Mouse (Mus musculus) heart, adult 9 months (tissue): ENCODE results near the gene Rasgrf2.

ENCODE experiments used
- DNase-seq, 2 experiments: peaks; one replicate each; pipeline ENCODE4 v3.0.0; 2022; ENCODE audit warnings: low spot score in 2 of 2

The Rasgrf2 gene

GRCm38 (mm10) chr13:91955175-91955574, 176.3 kb downstream of the Rasgrf2 start:
- DNase-seq = no peak

DNA sequence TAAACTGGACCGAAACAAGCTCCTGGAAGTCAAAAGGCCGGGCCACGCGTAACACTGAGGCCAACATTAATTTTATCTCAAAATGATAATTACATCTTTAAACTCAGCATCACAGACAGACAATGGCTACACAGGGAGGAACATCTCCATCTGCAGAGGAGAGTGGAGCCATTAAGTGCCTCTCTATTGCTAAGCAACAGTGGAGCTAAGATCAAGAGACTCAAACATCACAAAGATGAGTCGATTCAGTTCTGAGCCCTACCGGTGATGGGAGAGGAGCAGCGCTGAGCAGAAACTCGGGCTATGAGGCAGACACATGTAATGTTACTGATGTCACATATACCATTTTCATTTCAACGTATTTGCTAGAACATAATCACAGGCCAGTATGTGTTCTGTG, 191.3 kb downstream of the Rasgrf2 start:
- no peak for DNase-seq

DNA sequence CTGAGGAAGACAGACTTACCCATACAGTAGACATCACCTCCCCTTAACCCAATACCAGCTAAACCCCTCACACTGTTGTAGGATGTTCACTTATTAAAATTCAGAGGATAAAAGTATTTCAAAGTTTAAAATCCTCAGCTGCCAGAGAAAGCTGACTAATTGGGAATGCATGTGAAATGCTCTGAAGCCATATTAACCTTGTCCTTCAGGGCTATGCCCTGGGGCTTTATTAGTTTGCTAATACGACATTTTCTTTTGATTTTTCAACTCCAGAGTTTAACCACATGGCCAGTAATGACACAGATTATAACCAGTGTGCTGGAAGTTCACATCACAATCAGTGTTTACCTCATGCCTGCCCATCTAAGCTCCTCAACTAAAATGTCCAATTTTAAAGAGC, 192.6 kb downstream of the Rasgrf2 start:
- DNase-seq = no peak

DNA sequence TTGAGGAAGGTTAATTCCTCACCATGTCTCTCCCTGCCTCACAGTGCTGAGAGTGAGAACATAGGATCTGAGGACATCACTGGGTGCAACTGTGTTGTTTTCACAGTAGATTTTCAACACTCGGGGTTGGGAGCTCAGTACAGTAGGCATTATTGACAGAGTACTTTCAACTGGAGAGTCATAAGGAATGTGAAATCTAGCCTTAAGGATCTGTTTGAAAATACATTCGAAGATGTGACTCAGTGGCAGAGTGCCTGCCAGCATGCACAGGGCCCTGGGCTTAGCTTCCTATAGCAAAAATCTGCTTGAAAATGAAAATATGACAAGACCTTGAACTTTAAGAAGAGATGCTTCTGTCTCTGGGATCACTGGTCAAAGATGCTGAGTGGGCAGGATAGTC, 194.2 kb downstream of the Rasgrf2 start:
- no peak for DNase-seq

DNA sequence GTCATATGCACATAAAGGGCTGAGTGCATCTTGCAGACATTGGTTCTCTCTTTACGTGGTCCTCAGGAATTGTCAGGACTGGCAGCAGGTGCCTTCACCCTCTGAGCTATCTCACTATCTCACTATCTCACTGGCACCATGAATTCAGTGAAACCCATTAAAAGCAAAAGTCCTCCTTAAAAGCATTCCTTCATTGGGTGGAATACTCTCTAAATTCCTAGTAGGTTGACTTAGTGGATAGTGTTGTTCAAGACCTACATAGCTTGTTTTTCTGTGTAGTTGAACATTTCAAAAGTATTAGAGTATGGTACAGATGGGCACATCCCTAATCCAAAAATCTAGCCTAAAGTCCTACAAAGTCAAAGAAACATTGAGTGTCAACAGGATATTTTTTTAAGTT, 199.3 kb downstream of the Rasgrf2 start:
- DNase-seq = no peak

- no peak for DNase-seq
Measured at GRCm38 (mm10) chr13:91929943-91930726, 201.3 kb downstream of the Rasgrf2 start.

DNA sequence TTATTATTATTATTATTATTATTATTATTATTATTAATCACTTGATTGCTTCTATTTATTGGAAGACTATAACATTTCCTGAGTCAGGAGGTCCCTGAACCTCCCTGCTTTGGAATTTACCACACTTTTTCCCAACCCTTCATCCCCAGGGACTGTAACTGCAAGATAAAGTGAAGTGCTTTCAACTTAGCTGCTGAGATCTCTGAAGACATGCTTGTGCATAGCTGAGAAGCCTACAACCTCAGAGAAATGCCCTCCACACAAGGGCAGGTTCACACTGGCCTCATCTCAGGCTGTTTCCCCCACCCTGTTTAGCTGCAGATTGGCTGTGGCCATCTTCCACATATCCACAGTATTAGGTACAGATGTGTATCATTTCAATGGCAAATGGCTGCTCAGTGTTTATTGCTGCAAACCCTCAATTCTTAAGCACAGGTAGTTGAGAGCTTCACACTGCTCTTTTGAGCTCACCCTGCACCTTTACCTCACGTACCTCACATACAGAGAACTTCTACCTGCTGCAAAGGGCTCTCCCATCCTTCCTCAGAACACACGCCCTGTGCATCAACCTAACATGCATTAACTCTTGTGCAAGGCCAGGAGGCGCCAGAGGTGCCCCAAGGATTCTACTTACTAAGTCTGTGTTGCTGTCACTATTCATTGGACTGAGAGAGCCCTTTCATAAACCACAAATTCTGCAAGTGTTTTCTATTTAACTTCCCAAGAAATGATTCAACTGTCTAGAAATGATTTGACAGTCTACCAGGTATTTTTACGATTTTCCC, 202.7 kb downstream of the Rasgrf2 start:
- DNase-seq = no peak

DNA sequence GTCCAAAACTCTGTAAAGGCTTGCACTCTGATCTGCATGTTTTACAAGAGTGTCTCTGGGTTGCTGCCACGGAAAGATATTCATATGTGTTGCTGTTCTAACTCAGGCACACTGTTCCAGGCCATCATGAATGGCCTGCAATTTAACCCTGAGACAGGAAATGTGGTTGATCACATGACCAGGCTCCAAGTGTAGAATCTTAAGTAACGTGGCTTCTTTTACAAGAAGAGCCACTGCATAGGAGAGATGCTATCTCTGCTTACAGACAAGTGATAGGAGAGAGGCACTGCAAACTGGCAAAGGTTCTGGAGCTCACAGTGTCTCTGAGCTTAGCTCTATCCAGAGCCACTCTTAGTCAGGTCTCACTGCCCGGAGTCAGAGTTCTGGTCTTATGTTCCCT, 210.4 kb downstream of the Rasgrf2 start:
- no peak for DNase-seq

DNA sequence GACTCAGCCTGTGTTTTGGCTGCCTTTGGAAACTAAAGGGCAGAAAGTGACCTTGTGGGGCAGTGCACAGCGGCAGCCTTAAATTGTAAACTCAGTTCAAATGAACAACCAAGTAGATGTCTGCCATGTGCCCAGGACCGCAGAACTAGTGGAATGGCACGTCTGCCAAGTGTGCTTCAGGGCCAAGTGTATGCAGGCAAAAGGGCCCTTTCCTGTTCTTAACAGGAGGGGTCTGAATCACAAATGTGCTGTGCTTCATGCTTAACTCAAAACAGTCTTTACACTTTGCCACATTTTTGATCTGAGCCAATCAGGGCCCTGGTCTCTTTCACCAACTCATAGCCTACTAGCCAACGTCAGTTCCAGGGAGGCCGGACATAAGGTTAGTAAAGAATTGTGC, 212.7 kb downstream of the Rasgrf2 start:
- no peak for DNase-seq

GRCm38 (mm10) chr13:91917835-91918234, 213.6 kb downstream of the Rasgrf2 start:
- no peak for DNase-seq

GRCm38 (mm10) chr13:91916308-91916707, 215.1 kb downstream of the Rasgrf2 start:
- DNase-seq = no peak

DNA sequence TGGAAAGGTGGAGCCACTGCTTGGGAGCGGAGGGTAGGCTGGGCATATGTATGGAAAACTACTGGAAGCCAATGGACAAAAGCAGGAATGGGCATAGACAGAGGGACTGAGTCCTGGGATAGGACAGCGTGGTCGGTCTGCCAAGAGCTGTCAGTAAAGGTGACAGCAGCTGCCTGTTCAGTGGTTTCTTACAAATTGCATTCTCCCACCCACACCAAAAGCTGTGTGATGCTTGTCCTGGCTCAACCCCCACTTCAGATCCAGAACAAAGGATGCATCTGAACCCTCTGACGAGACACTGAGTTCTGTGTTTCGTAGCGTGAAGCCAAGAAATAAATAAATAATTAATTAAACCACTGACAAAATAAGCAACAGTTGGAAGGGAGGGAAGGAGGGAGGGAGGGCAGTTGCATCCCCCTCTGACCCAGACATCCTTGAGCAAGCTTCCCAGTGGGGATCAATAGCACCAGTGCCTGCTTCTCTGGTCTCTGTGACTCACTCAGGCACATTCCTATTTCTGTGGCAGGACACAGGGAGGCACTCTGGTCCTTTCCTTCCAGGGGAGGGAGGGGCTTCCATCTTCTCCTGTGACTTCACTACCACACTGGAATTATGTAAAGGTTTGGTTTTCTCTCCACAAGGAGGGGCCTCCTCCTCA, 215.7 kb downstream of the Rasgrf2 start:
- no peak for DNase-seq

GRCm38 (mm10) chr13:91915192-91915581, 216.3 kb downstream of the Rasgrf2 start:
- no peak for DNase-seq

DNA sequence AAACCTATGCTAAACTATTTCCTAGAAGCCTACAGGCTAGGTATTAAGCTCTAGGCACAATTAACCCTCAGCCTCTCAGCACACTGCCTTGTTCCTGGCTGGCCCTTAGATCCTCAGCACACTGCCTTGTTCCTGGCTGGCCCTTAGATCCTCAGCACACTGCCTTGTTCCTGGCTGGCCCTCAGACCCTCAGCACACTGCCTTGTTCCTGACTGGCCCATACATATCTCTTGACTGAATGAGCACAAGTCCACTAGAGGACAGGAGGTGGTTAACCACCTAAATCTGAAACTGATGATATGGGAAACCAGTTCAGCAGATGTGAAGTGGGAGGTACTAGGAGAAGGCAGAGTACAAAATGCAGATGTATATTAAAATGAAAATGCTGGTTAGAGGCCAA, 219.8 kb downstream of the Rasgrf2 start:
- DNase-seq = no peak

DNA sequence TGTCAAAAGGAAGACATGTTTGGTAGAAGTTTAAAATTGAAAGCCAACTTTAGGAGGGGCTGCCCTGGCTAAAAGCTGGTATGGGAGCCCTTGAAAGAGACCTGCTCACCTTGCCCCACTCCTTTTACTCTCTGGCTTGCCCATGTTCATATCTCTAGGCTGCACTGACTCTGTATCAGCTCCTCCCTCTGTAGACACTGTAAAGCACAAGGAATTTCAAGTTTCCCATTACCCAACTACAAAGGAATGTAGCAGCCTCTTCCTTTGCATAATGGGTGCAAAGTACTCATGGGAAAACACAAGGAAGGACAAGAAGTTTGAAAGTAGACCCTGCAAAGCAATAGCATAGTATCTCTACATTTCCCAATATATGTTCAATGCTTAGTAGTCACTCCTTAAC, 220.2 kb downstream of the Rasgrf2 start:
- DNase-seq = no peak

DNA sequence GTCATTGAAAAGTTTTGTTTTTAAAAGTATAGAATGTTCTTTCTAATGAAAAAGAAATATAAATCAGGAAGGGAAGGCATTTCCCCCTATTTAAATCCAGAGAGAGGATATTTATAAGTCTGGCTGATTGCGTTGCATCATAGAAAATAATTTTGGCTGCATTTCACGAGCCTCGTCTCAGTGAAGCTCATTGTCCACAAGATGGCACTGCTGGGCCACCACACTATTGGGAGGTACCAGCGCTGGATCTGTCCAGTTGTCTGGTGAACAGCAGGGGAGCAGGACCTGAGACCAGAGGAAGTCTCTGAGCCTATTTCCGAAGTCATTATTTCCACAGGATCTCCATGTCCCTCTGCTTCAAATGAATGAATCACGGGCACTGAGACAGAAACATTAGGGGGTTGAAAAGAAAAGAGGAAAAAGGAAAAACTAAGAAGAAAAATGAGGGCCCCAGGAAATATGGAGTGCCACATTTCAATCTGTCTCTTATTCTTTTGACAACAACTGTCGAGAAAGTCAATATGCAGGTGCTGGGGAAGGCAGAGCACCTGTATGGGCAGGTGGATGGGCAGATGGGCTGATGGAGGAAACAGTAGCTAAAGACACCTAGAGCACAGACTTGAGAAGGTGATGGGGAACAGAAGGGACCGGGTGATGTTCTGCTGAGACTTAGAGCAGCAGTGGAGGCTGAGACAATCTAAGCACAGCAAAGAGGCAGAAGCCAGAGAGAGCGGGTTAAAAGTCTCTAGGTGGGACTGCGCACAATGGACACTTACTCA, 223.1 kb downstream of the Rasgrf2 start:
- DNase-seq = peak; percentile 43 to 78

DNA sequence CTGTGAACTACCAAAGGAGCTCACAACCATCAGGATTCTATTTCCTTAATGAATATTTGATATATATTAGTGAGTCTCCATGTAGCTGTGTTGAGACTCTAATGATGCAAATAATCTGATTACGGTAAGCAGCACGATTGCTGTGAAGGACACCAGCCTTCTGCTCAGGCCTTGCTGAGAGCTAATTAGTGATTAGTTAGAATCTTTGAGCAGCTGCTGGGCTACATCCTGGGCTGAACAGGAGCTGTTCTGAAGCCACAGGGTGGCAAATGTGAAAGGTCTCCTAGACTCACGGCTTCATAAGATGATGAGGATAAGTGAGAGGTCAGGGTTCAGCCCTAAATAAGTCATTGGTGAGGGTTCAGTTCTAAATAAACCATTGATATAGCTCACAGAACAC, 225.1 kb downstream of the Rasgrf2 start:
- no peak for DNase-seq

DNA sequence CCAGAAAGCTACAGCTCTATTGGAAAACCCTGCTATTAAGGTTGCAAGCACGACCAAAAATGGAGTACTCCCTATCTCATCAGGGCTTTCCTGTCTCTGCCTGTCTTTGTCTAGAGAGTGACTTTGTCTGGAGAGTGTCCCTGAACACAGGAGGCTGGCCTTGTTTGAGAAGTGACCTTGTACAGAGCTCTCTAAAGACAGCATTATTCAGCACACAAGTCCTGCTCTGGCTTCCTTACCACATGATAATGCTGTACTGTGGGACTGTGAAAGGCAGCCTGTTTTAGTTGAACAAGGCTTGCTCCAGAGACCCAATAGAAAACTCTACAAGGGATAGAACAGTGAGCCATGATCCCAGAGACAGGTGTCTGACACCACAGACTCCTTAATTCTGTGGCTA, 235.0 kb downstream of the Rasgrf2 start:
- no peak for DNase-seq

DNA sequence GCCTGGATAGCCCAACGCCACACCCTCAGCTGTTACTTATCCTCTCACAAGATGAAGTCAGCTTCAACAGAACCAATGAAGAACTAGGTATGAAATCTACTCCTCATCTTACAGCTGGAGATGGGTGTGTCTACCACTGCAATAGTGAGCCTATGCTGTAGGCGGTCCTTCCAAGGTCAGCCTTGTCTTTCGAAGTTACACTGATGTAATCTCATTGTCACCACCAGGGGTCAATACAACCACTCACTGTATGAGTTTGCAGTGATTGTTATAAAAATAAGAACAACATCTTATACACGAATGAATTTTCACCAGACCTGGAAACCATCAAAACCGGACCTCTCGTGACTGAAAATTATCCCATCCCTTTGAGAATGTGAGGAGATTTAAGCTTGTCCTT, 238.3 kb downstream of the Rasgrf2 start:
- no peak for DNase-seq

DNA sequence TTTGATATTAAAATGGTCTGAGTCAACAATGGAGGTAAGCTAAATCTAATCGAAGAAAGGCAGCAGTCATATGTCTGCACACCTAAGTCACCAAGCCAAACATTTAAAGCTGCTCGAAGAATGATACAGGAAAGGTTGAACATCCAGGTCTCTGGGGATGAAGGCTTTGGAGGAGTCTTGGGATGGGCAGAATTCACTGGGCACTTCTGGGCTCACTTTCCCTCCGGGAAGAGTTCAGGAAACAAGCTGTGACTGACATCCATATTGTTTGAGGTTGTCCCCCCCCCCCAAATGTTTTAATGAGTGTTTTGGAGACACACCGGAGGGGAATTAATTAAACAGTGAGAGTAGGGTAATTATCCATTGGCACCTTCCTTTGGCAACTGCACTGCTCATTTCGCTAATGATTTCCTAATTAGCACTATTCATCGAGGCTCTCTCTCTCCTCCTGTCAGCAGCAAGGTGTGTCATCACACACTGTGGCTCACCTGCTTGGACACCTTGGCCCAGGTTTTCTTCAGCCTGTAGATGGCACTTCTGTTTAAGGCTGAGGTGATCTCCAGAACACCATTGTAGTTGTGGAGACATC, 241.3 kb downstream of the Rasgrf2 start:
- DNase-seq = no peak

- no peak for DNase-seq
Measured at GRCm38 (mm10) chr13:91884714-91885386, 246.6 kb downstream of the Rasgrf2 start.
